Mouse (Mus musculus) right cerebral cortex, postnatal 36 days (tissue): ENCODE data around the gene Scin.
"Not testable (repeated sequence)": the region's sequence is repeated elsewhere in the genome, so short reads cannot be mapped to it uniquely, and the experiment has no call there.

Experiments used
- DNase-seq, 2 experiments: peaks; one replicate each; pipeline ENCODE4 v3.0.0; 2022; ENCODE audit warnings: low spot score in 2 of 2, mixed read lengths in 1 of 2

The Scin gene

GRCm38 (mm10) chr12:40133573-40134271 is at the start of gene Scin:
Gene Scin (minus strand): TSS chr12:40134228.
- no peak for DNase-seq

DNA sequence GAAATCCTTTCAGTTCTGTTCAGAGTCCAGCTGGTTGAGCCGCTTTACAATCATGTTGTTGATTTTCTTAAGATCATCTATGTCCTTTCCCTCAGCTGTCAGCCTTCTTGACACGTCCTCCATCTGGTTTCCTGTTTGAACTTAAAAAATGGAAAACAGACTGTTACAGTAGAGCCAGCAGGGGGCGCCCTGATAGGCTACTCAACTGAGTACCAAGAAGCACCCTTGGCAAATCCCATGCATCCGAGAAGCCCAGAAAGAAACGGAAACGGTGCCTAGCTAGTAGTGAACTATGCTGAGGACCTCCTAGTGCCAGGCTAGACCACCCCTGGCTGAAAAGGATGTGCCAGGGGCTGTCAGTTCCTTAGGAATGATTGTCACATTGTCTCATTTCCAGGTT is 43.1 kb upstream of the Scin start:
- DNase-seq, result no peak

- no peak for DNase-seq
Measured at GRCm38 (mm10) chr12:40176158-40176557, 42.1 kb upstream of the Scin start.

GRCm38 (mm10) chr12:40175171-40175570 is 41.1 kb upstream of the Scin start:
- DNase-seq, result not testable (repeated sequence)

DNA sequence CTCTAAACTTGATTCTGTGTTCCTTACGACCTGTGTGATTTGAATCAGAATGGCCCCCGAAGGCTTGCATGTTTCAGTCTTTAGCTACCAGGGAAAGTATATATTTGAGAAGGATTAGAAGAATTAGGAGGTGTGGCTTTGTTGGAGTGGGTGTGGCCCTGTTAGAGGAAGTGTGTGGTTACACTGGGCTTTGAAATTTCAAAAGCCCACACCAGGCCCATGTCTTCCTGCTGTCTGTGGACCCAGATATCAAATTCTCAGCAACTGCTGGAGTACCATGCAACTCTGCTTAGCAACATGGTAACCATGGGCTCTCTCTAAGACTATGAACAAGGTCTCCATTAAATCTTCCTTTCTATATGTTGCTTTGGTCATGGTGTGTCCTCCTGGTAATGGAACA is 37.6 kb upstream of the Scin start:
- no peak for DNase-seq

GRCm38 (mm10) chr12:40169675-40170074 is 35.6 kb upstream of the Scin start:
- DNase-seq, result no peak

- no peak for DNase-seq
Measured at GRCm38 (mm10) chr12:40164621-40165020, 30.6 kb upstream of the Scin start.

DNA sequence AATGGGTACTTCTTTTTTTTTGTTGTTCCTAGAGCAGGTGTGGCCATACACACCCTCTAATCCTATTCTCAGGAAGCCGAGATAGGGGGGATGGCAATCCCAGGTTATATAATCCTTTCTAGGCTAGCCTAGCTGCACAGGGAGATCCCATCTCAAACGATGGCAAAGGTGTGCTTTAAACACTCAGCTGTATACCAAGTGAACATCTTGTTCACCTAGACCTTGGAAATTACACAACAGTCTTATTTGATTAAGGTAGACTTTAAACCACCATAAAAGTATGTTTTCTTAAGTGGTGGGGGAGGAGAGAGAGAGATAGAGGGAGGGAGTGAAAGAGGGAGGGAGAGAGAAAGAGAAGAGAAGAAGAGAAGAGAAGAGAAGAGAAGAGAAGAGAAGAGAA is 26.7 kb upstream of the Scin start:
- DNase-seq, result no peak

DNA sequence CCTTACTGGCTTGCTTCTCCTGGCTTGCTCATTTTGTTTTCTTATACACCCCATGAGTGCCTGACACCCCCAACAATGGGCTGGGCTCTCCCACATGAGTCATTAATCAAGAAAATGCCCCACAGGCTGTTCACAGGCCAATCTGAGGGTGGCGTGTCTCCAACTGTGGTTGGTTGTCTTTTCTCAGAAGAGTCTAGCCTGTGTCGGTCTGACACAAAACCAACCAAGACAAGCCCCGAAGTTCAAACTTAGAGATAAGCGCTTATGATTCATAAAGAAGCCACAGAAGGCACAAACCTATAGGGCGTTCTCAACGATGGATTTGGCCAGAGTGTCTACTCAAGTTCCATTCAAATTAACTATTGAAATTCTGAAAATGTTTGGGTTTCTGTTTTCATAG is 20.2 kb upstream of the Scin start:
- DNase-seq, result no peak

DNA sequence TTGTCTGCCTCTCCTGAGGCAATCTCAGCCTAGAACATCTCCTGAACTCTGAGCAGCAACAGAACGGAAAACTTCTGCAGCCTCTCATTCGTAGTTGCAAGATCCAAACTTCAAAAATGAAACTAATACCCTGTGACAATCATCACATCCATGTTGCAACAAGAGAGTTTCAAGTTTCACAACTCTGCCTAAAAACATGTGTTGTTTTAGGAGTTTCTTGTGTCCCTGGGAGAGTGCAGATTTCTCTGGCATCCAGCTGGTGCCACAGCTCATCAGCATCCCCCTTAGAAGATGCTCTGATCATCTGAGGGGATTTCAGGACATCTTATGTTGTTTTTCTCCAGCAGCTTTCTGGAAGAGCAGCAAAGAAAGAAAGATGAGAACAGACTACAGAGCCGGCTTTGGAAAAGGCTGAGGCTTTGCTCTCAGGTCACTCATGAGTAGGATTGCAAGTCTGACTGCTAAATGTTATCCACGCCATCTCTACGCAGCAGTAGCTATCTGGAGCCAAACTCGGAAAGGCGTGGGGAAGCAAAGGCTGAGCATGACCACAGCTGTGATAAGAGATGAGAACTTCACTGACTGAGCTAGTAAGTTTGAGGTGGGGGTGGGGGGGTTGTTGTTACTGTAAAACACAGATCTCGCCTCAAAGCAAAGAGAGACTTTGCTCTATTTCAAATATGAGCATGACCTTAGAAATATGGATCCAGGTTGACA is 18.5 kb upstream of the Scin start:
- DNase-seq, result no peak

- DNase-seq, result no peak
Measured at GRCm38 (mm10) chr12:40147319-40147718, 13.3 kb upstream of the Scin start.

DNA sequence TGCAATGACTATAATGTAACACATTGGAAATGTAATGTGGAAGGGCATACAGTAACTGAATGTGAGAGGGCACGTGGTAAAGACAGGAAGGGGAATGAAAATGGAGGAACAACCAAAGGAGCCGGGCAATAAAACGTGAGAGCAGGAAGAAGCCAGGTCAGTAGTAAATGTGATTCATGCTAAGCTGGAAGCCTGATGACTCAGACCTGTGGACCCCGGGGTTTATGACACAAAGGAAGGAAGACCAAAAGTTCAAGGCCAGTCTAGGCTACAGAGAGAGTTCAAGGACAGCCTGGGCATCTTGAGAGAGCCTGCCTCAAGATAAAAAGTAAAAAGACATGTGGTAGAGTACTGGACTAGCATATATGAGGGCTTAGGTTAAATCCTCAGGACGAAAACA is 12.5 kb upstream of the Scin start:
- no peak for DNase-seq

DNA sequence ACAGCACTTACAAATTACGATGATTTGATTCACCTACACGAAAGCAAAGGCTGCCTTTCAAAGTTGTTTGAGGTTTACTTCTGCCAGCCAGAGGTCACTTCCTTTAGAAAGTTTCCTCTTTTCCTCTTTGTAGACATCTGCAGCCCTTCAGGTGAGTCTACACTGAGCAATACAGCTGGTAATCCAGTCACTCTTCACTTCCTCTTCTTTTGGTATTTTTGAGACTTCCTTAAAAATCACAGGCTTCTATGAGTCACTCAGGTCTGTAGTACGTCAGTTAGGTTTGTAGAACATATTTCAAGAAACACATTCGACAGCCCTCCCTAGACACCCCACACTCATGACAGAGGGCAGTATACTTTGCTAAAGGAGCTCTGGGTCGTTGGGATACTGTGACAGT is 6.7 kb upstream of the Scin start:
- DNase-seq, result no peak

- DNase-seq, result no peak
Measured at GRCm38 (mm10) chr12:40139484-40140245, 5.6 kb upstream of the Scin start.

DNA sequence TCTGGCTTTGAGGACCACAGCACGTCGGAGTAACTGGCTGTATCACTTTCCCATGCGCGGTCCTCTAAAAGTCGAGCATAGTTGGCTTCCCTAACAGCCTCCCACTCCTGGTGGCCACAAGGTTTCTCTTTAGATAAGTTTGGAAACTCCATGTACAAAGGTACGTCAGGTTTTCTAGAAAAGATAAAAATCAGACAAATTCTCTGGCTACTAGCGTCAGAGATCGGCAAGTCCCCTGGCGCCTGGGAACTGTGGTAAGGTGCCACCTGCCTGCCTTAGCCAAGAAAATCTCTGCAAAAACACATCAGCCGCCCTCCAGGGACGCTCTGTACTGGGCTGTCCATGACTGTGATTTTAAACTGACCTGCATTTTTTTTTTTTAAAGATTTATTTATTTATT is 501 bp upstream of the Scin start:
- DNase-seq, result no peak

DNA sequence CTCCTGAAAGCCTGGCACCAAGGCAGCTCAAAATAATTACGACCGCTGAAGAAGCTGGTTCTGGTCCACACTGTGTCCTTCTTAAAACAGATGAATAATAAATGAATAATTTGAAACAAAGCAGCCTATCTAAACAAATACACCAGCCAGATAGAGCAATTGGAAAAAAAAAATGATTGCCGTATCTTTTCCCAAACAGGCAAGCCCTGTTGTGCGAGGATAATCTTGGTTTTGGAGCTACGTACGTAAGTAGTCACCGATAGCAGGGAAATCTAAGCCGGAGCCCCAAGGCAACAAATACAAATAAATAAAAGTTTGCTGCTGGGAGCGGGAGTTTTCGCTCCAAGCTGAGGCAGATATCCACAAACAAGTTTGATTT is 845 bp downstream of the Scin start:
- no peak for DNase-seq

DNA sequence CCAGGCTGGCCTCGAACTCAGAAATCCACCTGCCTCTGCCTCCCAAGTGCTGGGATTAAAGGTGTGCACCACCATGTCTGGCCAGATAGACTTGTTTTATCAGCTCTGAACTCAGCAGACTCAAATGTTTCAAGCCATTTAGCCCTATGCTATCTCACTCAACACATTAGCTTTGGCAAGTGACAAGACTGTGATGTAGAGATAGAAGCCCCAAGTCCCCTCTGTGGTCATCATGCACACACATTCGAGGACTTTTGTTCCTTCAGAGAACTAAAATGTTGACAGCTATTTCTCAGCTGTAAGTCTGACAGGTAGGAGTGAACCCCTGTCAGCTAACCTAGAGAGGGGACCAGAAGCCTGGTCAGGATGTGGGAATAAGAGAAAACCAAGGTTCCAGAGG is 15.2 kb downstream of the Scin start:
- DNase-seq, result no peak

- no peak for DNase-seq
Measured at GRCm38 (mm10) chr12:40117045-40117444, 17.0 kb downstream of the Scin start.

GRCm38 (mm10) chr12:40116214-40116613 is 17.8 kb downstream of the Scin start:
- DNase-seq, result no peak

GRCm38 (mm10) chr12:40114883-40115282 is 19.1 kb downstream of the Scin start:
- DNase-seq, result no peak

GRCm38 (mm10) chr12:40114020-40114419 is 20.0 kb downstream of the Scin start:
- DNase-seq, result no peak

DNA sequence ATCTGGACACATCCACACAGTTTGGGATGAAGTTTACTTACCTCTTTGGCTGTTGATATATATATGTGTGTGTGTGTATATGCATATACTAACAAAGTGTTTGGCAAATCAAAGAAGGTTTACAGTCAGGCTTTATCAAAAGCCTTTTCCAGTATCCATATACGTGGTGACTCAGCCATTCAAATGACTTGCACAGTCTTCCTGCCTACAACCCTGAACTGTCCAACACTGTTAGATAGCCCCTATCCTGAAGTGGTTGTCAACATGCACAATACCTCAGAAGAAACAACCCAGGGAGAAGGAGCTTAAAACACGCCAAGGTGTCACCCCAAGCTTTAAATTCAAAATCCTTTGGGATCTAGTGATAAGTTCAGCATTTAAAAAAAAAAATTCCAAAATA is 20.4 kb downstream of the Scin start:
- no peak for DNase-seq

GRCm38 (mm10) chr12:40109227-40109626 is 24.8 kb downstream of the Scin start:
- no peak for DNase-seq
